Mouse (Mus musculus) layer of hippocampus, adult 8-10 months (tissue): ENCODE results near the gene Acp5. TPM values are rescaled to one million over a fixed set of nuclear protein-coding genes. Genes with fewer than 3 reads are reported as not detected.
A peak's percentile ranks its signal among the peaks of the same experiment; 100 is the strongest.

Source experiments
- DNase-seq, 2 experiments: peaks; one replicate each; pipeline ENCODE4 v3.0.0; 2022; ENCODE audit warnings: low spot score in 2 of 2
- total RNA-seq, 4 experiments: library from RNA; stranded (reverse); gene quantifications; 2 replicates each; pipeline ENCODE4 v1.2.4; 2022

The Acp5 gene
- total RNA-seq, 4 experiments from 2014 or later: 0.54 to 0.98 (median 0.65) TPM; not detected in 1

DNA sequence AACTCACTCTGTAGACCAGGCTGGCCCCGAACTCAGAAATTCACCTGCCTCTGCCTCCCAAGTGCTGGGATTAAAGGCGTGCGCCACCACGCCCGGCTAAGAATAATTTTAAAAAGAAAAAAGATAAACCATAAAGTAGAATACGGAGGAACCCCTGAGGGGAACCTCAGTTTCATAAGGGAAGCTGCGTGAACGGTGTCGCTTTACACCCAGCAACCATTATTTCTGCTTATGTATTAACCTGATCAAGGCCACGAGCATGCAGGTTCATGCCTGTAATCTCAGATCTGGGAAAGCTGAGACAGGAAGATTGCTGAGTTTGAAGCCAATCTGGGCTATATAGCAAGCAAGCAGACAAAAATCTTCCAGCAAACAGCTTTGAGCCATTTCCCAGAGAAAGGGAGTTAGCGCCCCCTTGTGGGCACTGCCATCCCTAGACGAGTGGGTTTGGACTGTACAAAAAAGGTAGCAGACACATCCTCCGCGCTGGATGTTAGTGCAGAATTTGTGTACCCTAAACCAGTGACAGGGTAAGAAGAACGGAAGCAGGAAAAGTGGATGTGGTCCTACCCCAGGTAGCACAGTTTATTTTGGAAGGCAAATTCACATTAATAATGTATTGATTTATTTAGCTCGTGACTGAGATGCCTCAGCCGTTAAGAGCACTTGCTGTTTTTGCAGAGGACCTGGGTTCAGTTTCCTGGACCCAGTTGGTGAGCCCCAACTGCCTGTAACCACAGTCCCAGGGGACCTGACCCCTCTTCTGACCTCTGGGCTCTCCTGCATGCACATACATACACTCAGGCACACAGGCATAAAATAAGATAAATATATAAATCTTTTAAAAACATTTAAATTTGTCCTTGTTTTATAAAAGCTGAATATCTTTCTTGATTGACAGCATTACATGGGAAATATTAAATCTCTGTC is 7.9 kb upstream of the Acp5 start:
- DNase-seq: peak; percentile 67 to 91

GRCm38 (mm10) chr9:22139746-22140145 is 4.2 kb upstream of the Acp5 start:
- DNase-seq: no peak

DNA sequence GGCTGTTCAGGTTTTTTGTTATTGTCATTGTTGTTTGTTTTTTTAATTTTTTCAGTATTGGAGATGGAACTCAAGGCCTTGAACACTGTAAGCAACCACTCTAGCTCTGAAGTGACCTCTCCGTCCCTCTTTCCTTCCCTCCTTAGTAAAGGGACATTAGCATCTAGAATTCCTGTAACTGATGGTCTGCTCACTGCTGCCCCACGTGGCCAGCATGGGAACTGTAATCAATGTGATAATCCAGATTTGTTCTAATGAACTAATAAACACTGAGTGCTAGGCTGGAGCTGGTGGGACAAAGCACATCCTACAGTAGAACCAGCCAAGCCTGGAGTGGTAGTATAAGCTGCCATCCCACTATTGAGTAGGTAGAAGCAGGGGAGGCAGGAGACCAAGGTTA is 3.0 kb upstream of the Acp5 start:
- DNase-seq: peak in 1 of 2 experiments; percentile 26

- DNase-seq: no peak
Observed at GRCm38 (mm10) chr9:22136765-22137547, 1.4 kb upstream of the Acp5 start.

DNA sequence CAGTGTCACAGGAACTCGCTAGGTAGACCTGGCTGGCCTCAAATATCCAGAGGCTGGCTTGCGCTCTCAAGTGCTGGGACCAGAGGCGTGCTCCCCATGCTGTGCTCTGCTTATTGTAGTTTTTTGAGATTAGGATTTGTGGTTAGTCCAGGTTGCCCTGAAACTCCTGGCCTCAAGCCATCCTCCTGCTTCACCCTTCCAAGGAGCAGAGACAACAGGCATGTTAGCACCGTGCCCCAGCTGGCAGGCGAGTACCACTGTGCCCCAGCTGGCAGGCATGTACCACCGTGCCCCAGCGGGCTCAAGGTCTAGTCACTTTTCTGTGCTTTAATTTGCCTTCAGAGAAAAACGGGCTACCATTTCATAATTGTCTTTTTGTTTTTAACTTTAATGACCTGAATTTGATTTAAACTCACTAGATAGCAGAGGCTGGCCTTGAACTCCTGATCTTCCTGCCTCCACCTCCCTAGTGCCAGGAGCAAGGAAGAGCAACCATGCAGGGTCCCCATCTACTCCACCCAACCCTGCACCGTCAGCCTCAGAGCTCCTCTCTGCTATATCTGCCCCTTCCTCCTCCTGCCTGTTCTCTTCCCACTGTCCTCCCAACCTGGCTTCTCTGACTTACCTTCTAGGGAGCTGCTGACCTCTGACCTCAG is 395 bp downstream of the Acp5 start:
- DNase-seq: no peak

DNA sequence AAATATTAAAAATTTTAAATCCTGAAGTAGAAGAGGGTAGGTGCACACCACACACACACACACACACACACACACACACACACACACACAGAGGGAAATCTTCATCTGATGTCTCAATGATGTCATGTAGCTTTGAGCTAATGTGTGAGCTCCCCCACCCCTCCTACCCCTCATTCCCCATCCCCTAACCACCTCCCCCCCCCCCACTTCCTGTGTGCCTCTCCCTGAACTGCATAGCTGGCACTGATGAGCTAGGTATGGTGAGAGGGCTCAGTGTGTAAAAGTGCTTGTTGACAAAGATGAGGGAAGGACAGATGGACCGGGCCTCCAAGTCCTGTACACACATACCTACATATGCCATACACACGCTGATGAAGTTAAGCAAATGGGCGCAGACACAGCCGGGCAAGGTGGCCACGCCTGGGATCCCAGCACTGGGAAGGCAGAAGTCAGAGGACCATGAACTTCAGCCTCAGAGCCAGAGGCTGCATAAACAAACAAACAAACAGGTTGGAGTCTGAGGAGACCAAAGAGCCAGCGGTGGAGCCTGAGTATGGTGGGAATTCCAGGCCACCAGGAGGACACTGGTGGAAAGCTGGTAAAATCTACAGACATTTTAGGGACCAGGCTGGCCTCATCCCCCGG is 1.1 kb downstream of the Acp5 start:
- no peak for DNase-seq

GRCm38 (mm10) chr9:22132220-22132619 is 3.3 kb downstream of the Acp5 start:
- DNase-seq: no peak

- no peak for DNase-seq
Observed at GRCm38 (mm10) chr9:22131226-22131981, 4.1 kb downstream of the Acp5 start.

- DNase-seq: no peak
Observed at GRCm38 (mm10) chr9:22125246-22126027, 10.1 kb downstream of the Acp5 start.

DNA sequence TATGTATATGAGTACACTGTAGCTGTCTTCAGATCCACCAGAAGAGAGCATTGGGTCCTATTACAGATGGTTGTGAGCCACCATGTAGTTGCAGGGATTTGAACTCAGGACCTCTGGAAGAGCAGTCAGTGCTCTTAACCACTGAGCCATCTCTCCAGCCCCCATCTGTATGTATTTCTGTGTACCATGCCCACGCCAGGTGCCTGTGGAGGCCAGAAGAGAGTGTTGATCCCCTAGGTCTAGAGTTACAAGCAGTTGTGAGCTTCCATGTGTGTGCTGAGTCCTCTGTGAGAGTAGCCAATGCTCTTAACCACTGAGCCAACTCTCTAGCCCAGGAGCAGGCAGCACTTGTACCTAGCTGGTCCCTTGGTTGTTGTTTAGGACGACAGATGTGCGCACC is 11.3 kb downstream of the Acp5 start:
- no peak for DNase-seq

- no peak for DNase-seq
Observed at GRCm38 (mm10) chr9:22123069-22123609, 12.4 kb downstream of the Acp5 start.

GRCm38 (mm10) chr9:22122005-22122404 is 13.5 kb downstream of the Acp5 start:
- no peak for DNase-seq

DNA sequence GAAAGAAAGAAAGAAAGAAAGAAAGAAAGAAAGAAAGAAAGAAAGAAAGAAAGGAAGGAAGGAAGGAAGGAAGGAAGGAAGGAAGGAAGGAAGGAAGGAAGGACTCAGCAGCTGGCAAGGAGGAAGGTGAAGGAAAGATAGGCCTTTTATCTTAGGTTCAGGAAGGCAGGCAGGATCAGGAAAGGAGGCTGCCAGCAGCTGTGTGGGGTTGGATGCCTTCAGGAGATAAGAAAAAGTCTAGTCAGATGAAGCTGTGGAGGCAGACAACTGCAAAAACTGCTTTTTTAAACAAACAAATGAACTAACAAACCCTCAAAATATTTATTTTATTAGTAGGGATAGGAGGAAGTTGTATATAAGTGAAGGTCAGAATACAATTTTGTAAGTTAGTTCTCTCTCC is 14.0 kb downstream of the Acp5 start:
- DNase-seq: no peak

GRCm38 (mm10) chr9:22119543-22119942 is 16.0 kb downstream of the Acp5 start:
- peak in 1 of 2 experiments; percentile 31 for DNase-seq

DNA sequence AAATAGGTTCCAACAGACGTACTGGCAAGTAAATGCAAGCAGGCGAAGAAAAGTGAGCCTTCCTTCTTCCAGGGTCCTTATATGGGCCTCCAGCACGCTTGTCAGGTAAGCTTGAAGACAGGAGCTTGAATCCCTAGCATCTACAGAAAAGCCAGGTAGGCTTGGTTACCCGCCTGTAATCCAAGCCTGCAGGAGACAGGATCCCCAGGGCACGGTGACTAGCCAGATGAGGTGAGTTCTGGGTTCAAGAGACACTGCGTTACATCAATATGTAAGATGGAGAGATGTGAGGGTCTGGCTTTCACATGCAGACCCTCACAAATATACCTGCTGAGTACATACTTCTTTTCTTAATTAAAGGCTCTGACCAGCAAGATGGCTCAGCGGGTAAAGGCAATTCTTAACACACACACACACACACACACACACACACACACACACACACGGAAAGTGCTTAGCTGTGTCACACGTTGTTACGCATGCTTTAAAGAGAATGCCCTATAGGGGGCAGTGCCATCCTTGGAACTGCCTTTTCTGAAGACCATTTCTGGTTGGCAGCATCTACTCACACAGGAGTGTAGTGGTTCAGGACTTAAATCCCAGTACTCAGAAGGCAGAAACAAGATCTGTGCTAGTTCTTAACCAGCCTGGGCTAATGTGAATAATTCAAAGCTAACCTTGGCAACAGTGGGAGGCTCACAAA is 17.6 kb downstream of the Acp5 start:
- peak in 1 of 2 experiments; percentile 43 for DNase-seq

- peak; percentile 94 to 96 for DNase-seq
Observed at GRCm38 (mm10) chr9:22116740-22117426, 18.6 kb downstream of the Acp5 start, which contains the start of gene Elof1. TSS of gene Elof1 (minus strand) at chr9:22117172.

DNA sequence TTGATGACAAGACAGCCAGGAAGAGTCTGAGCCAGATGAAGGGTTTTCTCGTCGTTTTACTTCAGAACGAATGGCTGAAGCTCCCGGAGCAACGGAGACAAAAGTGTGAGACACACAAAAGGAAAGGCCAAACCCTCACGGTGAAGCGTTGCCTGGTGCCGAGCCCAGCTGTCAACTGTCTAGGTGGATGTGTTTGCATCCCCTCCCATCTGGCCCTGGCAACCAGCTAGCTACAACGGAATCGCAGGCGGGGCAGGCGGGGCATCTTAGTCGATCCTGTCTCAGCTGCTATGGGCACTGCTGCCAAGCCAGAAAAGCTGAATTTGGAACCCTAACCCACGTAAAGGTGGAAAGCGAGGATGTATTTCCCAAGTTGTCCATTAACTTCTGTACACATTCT is 19.4 kb downstream of the Acp5 start:
- DNase-seq: no peak

DNA sequence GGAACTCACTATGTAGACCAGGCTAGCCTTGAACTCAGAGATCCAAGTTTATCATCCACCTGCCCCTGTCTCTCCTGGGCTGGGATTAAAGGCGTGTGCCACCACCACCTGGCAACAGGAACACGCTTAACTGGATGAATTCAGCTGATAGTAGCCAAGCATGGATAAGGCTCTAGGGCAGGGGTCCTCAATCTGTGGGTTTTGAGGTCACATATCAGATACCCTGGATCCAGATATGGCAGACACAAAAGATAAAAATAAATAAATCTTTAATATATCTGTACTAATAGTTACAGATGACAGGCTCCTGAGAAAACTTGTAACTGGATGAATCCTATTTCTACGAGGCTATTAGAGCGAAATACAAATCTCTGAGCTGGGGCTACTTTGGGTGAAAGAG is 19.9 kb downstream of the Acp5 start:
- DNase-seq: no peak
